Mouse (Mus musculus): ENCODE results near the gene Srrm4. TPM values are rescaled to one million over a fixed set of nuclear protein-coding genes. Genes with fewer than 3 reads are reported as not detected.
A peak's percentile ranks its signal among the peaks of the same experiment; 100 is the strongest.

The Srrm4 gene
- polyA plus RNA-seq, 1 experiment from 2014 or later: 0.27 TPM

DNA sequence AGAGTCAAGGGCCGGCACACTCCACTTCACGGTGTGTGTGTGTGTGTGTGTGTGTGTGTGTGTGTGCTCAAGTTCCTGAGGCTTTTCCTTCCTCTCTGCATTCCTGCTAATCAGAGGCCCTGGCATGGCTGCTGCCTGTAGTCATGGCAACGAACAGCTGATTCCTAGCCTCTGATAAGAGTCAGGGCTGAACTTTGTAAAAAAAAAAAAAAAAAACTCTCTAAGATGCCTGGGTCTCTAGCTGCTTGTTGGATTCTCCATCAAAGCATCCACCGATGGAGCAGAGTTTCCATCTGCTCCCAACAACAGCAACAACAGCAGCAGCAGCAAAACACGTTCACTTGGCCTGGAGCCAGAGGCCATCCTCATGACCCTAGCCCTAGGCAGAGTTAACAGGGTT is 106.5 kb downstream of the Srrm4 start:
- no peaks in the 10 kb centered on the region for H3K36me3 ChIP-seq
- H3K9me3 ChIP-seq: no peaks in the 10 kb centered on the region
- H3K4me2 ChIP-seq: no peak overlapping the region
- ATAC-seq (ENCODE audit: borderline replicate concordance, extremely low read depth, low FRiP score, low TSS enrichment): peak; percentile 80
- no peak overlapping the region for H3K27ac ChIP-seq
- H3K27me3 ChIP-seq: no peaks in the 10 kb centered on the region
- H3K4me1 ChIP-seq: peaks cover 12% of the 10 kb centered on the region
- no peak overlapping the region for H3K9ac ChIP-seq
- H3K4me3 ChIP-seq: no peak overlapping the region
- 2% methylated on average over 5 of the region's 5 CpGs for WGBS

- Histone ChIP-seq H3K4me1 (peaks cover 12% of the 10 kb centered on the region), H3K36me3 (no peaks in the 10 kb centered on the region), H3K9me3 (no peaks in the 10 kb centered on the region), H3K27me3 (no peaks in the 10 kb centered on the region), H3K27ac (no peak overlapping the region), H3K4me3 (no peak overlapping the region), H3K4me2 (no peak overlapping the region), H3K9ac (no peak overlapping the region)
- ATAC-seq (ENCODE audit: borderline replicate concordance, extremely low read depth, low FRiP score, low TSS enrichment): no peak
- 86% methylated on average over 9 of the region's 9 CpGs for WGBS
These were observed 107.4 kb downstream of the Srrm4 start for GRCm38 (mm10) chr5:116484236-116484635.

GRCm38 (mm10) chr5:116478607-116479371 is 112.8 kb downstream of the Srrm4 start:
- H3K27me3 ChIP-seq: no peaks in the 10 kb centered on the region
- no peak overlapping the region for H3K4me3 ChIP-seq
- no peak overlapping the region for H3K4me2 ChIP-seq
- H3K36me3 ChIP-seq: no peaks in the 10 kb centered on the region
- H3K9me3 ChIP-seq: no peaks in the 10 kb centered on the region
- H3K27ac ChIP-seq: peak overlapping the region; percentile 31; the same call in 1 of the 2 replicates
- 63% methylated on average over 18 of the region's 18 CpGs for WGBS
- no peaks in the 10 kb centered on the region for H3K4me1 ChIP-seq
- ATAC-seq (ENCODE audit: borderline replicate concordance, extremely low read depth, low FRiP score, low TSS enrichment): peak; percentile 81; the same call in 1 of the 2 replicates
- H3K9ac ChIP-seq: no peak overlapping the region

DNA sequence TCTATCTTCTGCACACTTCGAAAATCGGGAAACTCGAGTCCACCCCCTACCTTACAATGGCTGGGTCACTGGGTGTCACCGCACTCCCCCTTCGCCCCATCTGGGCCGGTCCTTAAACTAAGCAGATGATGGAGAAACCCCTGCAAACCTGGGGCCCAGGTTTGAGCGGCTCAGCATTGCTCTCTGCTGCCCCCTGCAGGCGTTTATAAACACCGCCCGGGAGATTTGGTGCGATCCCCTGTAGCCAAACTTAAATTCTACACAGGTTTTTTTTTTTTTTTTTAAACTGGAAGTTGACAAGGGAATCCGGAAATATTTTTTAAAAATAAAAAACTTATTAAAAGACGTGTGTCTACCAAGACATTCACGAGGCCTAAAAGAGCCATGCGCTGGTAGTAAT is 115.6 kb downstream of the Srrm4 start:
- H3K9me3 ChIP-seq: no peaks in the 10 kb centered on the region
- H3K4me2 ChIP-seq: no peak overlapping the region
- no peaks in the 10 kb centered on the region for H3K36me3 ChIP-seq
- no peaks in the 10 kb centered on the region for H3K4me1 ChIP-seq
- H3K27ac ChIP-seq: no peak overlapping the region
- WGBS: 9% methylated on average over 15 of the region's 15 CpGs
- no peak overlapping the region for H3K9ac ChIP-seq
- ATAC-seq (ENCODE audit: borderline replicate concordance, extremely low read depth, low FRiP score, low TSS enrichment): no peak
- no peak overlapping the region for H3K4me3 ChIP-seq
- H3K27me3 ChIP-seq: no peaks in the 10 kb centered on the region

DNA sequence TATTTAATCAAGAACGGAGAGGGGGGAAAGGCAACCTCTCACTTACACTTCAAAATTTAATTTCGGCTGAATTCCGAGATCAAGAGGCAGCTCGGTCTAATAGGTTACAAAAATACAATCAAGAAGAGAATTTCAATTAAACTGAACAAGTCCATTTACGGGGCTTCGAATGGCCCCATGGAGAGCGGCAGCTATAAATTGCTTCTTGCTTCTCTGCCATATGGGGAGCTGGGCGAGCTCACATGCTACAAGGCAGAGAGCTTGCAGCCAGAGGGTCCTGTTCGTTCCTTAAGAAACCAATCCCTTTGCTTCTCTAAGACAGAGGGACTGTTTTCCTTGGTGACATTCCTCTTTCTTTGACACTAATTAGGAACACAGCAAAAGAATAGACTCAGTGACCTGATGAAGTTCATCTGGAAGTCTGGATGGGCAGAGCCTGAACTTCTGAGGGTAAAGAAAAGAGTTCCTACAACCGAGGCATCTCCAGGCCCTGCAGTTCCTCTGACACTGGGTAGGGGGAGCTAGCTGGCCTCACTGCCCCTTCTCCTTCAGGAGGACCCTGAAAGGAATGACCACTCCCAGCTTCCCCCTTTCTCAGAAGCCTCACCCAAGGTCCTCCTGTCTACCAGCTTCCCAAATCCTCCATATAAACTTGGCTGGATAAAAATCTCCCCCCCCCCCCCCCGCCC is 130.1 kb downstream of the Srrm4 start:
- H3K36me3 ChIP-seq: no peaks in the 10 kb centered on the region
- WGBS: 64% methylated on average over 11 of the region's 11 CpGs
- no peak overlapping the region for H3K27ac ChIP-seq
- no peak overlapping the region for H3K4me3 ChIP-seq
- H3K9me3 ChIP-seq: no peaks in the 10 kb centered on the region
- H3K4me2 ChIP-seq: no peak overlapping the region
- no peak for ATAC-seq (ENCODE audit: borderline replicate concordance, extremely low read depth, low FRiP score, low TSS enrichment)
- H3K27me3 ChIP-seq: no peaks in the 10 kb centered on the region
- no peaks in the 10 kb centered on the region for H3K4me1 ChIP-seq
- H3K9ac ChIP-seq: no peak overlapping the region

DNA sequence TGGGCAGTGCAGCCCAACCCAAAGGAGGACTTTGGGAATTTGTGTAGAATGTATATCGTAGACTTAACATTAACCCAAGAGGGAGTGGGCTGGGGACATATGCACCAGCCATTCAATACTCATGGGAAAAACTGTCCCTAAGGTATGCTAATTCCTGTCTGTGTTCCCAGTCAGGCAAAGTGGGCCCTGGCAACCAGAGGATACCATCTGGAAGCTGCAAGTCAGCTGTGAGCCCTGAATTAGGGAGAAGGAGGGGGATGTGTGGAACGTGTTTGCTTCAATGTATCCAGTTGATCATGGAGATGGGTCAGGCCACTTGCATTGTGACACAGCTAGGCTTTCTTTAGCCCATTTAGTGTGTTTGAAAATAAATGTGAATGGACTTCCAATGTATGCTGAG is 131.6 kb downstream of the Srrm4 start:
- H3K36me3 ChIP-seq: no peaks in the 10 kb centered on the region
- H3K4me1 ChIP-seq: no peaks in the 10 kb centered on the region
- WGBS: 68% methylated on average over 2 of the region's 2 CpGs
- no peaks in the 10 kb centered on the region for H3K9me3 ChIP-seq
- no peak overlapping the region for H3K4me3 ChIP-seq
- H3K27me3 ChIP-seq: no peaks in the 10 kb centered on the region
- H3K9ac ChIP-seq: no peak overlapping the region
- no peak overlapping the region for H3K27ac ChIP-seq
- no peak for ATAC-seq (ENCODE audit: borderline replicate concordance, extremely low read depth, low FRiP score, low TSS enrichment)
- no peak overlapping the region for H3K4me2 ChIP-seq

DNA sequence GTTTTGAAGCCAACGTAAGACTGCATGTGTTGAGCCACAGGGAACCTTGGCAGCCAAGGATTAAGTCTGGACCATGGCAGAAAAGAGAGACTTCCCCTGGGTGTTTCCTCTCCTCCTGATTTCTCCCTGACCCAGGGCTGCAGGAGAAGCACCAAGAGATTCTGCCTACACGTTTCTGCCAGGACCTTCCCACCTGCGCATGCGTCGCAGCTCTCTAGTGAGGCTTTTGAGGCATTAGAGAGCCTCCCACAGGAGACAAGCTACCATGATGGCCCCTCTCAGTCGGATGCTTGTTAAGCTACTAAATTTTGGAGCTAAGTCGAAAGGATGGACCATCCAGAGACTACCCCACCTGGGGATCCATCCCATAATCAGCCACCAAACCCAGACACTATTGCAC is 133.8 kb downstream of the Srrm4 start:
- Histone ChIP-seq H3K9me3 (no peaks in the 10 kb centered on the region), H3K4me1 (peaks cover 4% of the 10 kb centered on the region; the same call in 1 of the 2 replicates), H3K27me3 (no peaks in the 10 kb centered on the region), H3K4me3 (no peak overlapping the region), H3K4me2 (no peak overlapping the region), H3K9ac (no peak overlapping the region), H3K36me3 (no peaks in the 10 kb centered on the region), H3K27ac (no peak overlapping the region)
- no peak for ATAC-seq (ENCODE audit: borderline replicate concordance, extremely low read depth, low FRiP score, low TSS enrichment)
- 81% methylated on average over 7 of the region's 7 CpGs for WGBS

DNA sequence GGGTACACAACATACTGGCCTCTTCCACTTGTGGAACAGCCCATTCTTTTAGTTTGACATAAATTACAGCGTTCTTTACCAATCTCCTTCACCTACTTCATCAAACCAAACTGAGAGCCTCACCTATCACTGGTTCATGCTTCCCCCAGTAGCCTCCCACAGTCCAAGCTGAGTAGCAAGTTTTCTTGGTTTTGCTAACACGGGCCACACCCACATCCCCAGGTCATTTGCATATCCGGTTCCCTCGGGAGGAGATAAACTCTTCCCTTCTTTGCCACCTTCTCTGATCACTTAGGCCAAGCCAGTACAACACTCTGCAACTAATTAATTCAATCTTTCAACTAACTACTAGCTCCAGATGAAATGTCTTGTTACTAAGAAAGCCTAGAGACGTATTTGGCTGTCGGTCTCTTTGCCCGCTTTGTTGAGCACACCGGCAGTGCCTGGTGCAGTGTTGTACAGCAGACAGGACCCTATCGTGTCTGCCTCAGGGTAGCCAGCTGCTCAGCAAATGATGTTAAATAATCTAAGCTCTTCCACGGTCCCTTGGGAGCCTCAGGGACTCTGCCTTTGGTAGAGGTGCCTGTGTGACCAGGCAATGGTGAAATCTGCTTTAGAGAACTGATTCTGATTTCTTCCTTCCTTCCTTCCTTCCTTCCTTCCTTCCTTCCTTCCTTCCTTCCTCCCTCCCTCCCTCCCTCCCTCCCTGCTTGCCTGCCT is 134.7 kb downstream of the Srrm4 start:
- Histone ChIP-seq H3K36me3 (no peaks in the 10 kb centered on the region), H3K9ac (no peak overlapping the region), H3K27ac (no peak overlapping the region), H3K4me2 (no peak overlapping the region), H3K27me3 (no peaks in the 10 kb centered on the region), H3K4me3 (no peak overlapping the region), H3K9me3 (no peaks in the 10 kb centered on the region), H3K4me1 (peaks cover 4% of the 10 kb centered on the region; the same call in 1 of the 2 replicates)
- ATAC-seq (ENCODE audit: borderline replicate concordance, extremely low read depth, low FRiP score, low TSS enrichment): no peak
- WGBS: 31% methylated on average over 10 of the region's 10 CpGs

DNA sequence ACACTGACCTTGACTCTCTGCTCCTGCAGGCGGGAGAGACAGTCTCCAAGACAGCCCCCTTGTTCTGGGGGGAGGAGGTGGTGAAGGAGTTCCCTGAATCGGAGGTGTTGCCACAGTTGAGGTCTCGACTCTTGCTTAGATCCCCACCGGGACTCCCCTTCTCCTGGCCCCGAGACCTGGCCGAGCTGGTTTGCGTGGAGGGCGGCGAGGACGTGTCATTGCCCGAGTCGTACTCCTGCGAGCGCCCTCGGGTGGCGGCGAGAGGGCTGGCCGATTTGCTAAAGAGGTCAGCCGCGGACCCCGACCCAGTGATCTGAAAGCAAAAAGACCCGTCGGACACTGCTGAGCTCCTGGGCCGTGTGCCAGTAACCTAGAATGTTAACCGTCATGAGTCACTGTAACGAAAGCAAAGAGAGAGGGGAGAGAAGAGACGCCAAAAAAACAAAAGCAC is 138.2 kb downstream of the Srrm4 start:
- Histone ChIP-seq H3K4me1 (peaks cover 9% of the 10 kb centered on the region; the same call in 1 of the 2 replicates), H3K4me3 (peak overlapping the region; percentile 37), H3K4me2 (peak overlapping the region; percentile 67), H3K27me3 (no peaks in the 10 kb centered on the region), H3K36me3 (no peaks in the 10 kb centered on the region), H3K9ac (peak overlapping the region; percentile 41; the same call in 1 of the 2 replicates), H3K9me3 (no peaks in the 10 kb centered on the region), H3K27ac (peak overlapping the region; percentile 45; the same call in 1 of the 2 replicates)
- peak; percentile 66; the same call in 1 of the 2 replicates for ATAC-seq (ENCODE audit: borderline replicate concordance, extremely low read depth, low FRiP score, low TSS enrichment)
- 3% methylated on average over 27 of the region's 27 CpGs for WGBS

DNA sequence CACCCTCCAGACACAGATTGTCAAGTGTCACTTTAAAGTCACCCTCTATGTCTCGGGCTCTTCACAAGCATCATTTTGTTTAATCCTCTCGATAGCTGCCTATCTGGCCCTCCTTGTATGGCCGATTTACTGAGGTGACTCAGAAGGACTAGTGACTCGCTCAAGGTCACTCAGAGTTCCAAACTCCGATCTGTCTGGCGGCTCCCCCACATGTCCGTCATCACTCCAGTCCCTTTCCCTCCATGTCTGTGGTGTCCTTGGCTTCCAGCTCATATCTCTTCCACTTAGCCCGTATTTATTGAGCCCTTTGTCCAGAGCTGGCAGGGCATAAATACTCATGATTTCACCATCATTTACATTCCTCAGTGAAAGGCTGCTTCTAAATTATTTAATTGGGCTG is 140.7 kb downstream of the Srrm4 start:
- H3K9ac ChIP-seq: no peak overlapping the region
- H3K4me3 ChIP-seq: no peak overlapping the region
- no peaks in the 10 kb centered on the region for H3K36me3 ChIP-seq
- H3K9me3 ChIP-seq: no peaks in the 10 kb centered on the region
- H3K4me2 ChIP-seq: no peak overlapping the region
- no peak for ATAC-seq (ENCODE audit: borderline replicate concordance, extremely low read depth, low FRiP score, low TSS enrichment)
- no peaks in the 10 kb centered on the region for H3K27me3 ChIP-seq
- no peak overlapping the region for H3K27ac ChIP-seq
- 62% methylated on average over 8 of the region's 8 CpGs for WGBS
- H3K4me1 ChIP-seq: peaks cover 15% of the 10 kb centered on the region

DNA sequence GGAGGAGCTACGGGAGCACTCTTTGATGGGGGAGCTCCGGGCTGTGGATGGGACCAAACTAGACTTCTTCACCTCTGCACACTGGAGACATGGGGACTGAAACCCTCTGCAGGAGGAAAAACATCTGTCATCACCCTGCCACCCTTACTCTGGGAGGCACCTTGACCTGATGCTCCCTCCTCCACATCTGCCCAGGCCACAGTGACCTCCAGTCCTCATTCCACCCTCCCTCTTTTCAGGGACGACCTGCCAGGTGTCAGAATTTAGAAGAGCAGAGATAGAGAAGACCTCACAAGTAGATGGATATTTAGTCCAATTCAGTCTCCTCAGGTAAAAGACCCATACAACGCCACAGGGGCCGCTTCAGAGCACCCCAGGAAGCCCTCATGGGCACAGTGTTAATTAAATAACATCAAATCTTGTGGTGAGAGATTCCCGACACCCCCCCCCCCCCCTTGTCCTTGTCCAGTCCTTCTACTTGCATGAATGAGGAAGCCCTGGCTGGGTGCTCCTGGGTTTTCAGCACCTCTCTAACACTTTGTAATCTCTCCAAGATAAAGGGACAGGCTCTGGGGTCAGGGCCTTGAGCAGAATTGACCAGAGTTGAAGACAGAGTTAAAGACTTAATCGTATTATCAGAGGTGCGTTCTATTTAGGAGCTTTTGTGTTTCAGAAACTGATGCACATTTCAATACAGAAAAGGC is 141.9 kb downstream of the Srrm4 start:
- 34% methylated on average over 8 of the region's 8 CpGs for WGBS

More for the DNA sequence above, 141.9 kb downstream of the Srrm4 start:
- no peak overlapping the region for H3K4me3 ChIP-seq
- ATAC-seq (ENCODE audit: borderline replicate concordance, extremely low read depth, low FRiP score, low TSS enrichment): no peak
- no peaks in the 10 kb centered on the region for H3K27me3 ChIP-seq
- no peaks in the 10 kb centered on the region for H3K9me3 ChIP-seq
- no peak overlapping the region for H3K9ac ChIP-seq
- H3K36me3 ChIP-seq: no peaks in the 10 kb centered on the region
- H3K4me2 ChIP-seq: peak overlapping the region; percentile 48
- H3K4me1 ChIP-seq: peaks cover 15% of the 10 kb centered on the region
- 0 out of 2 replicates have a peak overlapping the region, but pooled peaks have one; percentile 71 for H3K27ac ChIP-seq
